Mouse (Mus musculus): Measurements from ENCODE around the gene Cpa4. TPM values are rescaled to one million over a fixed set of nuclear protein-coding genes. Genes with fewer than 3 reads are reported as not detected.

The Cpa4 gene
- polyA plus RNA-seq (2017; shearing (Covaris generic)), result not detected

GRCm38 (mm10) chr6:30568069-30568468, at the start of gene Cpa4:
Gene Cpa4, plus strand, starts transcription at chr6:30568369.

GRCm38 (mm10) chr6:30541009-30541799, 27.0 kb upstream of the Cpa4 start, which contains the start of gene Cpa2:
Gene Cpa2, plus strand, starts transcription at chr6:30541582.

DNA sequence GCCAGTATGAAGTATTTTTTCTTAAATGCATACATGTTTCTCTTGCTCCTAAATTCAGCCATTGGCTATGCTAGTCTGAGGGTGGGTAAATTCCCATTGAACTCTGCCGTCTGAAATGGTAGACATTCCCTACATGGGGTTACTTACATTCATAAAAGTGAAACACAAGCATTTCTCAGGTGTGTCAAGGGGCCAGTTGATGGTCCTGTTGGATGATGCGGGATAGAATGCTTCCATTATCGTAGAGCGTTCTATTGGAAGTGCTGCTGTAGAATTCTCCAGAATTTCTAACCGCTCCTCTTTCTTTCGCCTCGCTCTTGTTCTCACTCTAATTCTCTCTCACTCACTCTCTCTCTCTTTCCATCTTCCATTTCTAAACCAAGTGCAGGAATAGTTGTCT, 42.5 kb downstream of the Cpa4 start, which contains the start of gene Cpa5:
Gene Cpa5, plus strand, starts transcription at position 301 of the 400 bp plus-strand sequence.

GRCm38 (mm10) chr6:30638674-30639268, 70.6 kb downstream of the Cpa4 start, which contains the start of gene Cpa1:
Gene Cpa1, plus strand, starts transcription at chr6:30639218.

Other genes with a start within 250 kb of the Cpa4 start
- gene Zc3hc1, start 177.3 kb upstream of the Cpa4 start, polyA plus RNA-seq (2017; shearing (Covaris generic)), result 51.4 TPM
- 18.6 TPM for gene Klhdc10, start 166.5 kb upstream of the Cpa4 start, polyA plus RNA-seq (2017; shearing (Covaris generic))
- gene Tmem209, start 58.6 kb upstream of the Cpa4 start, polyA plus RNA-seq (2017; shearing (Covaris generic)), result 39.1 TPM
- not detected for gene Ssmem1, start 58.5 kb upstream of the Cpa4 start, polyA plus RNA-seq (2017; shearing (Covaris generic))
- gene Cpa2, start 26.8 kb upstream of the Cpa4 start, polyA plus RNA-seq (2017; shearing (Covaris generic)), result not detected
- gene Cpa5, start 42.6 kb downstream of the Cpa4 start, polyA plus RNA-seq (2017; shearing (Covaris generic)), result not detected
- gene Cpa1, start 70.8 kb downstream of the Cpa4 start, polyA plus RNA-seq (2017; shearing (Covaris generic)), result not detected
- 6.2 TPM for gene Cep41, start 125.4 kb downstream of the Cpa4 start, polyA plus RNA-seq (2017; shearing (Covaris generic))
- not detected for gene Mest, start 155.2 kb downstream of the Cpa4 start, polyA plus RNA-seq (2017; shearing (Covaris generic))